Comparison of ENCODE assay signal across 1 mouse cellular context in the genomic region with DNA sequence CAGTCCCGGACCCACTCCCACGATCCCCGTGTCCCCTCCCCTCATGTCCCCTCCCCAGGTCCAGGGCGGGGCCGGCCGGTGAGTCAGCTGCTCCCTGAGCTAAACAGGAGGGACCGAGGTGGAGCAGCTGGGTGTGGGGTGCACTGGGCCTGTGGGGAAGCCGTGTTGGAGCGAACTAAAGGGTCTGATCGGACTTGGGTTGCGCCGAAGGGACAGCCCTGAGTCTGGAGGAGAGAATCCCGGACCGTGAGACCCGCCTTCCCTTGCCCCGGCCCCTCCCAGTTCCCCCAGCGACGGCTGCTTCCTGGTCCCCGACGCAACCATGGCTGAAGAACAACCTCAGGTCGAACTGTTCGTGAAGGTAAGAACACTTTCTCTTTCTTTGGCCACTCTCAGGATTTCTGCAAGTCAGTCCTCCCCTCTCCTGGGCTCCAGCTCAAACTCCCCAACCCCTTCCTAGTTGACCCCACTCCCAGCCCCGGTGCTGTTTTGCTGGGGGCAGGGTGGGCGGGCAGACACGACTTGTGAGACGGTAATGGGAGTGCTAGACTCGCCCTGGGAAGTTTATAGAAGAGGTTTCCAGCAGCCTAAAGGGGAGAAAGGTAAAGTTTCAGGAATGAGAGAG.
TF ChIP-seq lines count a peak whose summit lies in the region.

No protein-coding gene starts in this region.

TF ChIP-seq in ES-E14, 5 proteins besides CTCF, POLR2A, EP300 and RAD21:
- TF ChIP-seq CHD2 (IDR thresholded peaks at IDR 0.05; ENCODE audit: low read depth, low read length) = no peak
